Mouse (Mus musculus): Measurements from ENCODE around the gene Prkrip1. TPM values are rescaled to one million over a fixed set of nuclear protein-coding genes. Genes with fewer than 3 reads are reported as not detected.
A peak's percentile ranks its signal among the peaks of the same experiment; 100 is the strongest.

Prkrip1 gene
- polyA plus RNA-seq, 1 experiment from 2014 or later, result 52.2 TPM

DNA sequence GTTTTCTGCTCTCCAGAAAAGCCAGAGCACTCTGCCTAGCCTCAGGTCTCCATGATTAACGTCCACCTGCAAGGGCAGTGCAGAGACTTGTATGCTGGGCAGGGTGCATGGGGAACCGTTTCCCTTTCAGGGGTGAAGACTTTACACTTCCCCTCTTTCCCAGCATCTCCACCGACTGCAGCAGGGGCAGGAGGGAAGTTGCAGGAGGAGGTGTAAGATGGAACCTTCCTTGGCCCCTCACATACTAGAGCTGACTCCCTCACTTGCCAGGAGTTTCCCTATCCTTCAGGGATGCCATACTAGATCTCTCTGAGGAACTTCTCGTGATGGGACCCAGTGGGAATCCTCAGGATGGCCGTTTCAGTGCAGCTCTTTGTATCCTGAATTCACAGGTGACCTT is 11.8 kb upstream of the Prkrip1 start:
- no peaks in the 10 kb centered on the region for H3K27me3 ChIP-seq
- no peaks in the 10 kb centered on the region for H3K9me3 ChIP-seq (replicated peaks)
- H3K9ac ChIP-seq, result no peak overlapping the region
- WGBS, result 72% methylated on average over 5 of the region's 5 CpGs
- H3K4me3 ChIP-seq (replicated peaks), result no peak overlapping the region
- H3K4me2 ChIP-seq (replicated peaks), result no peak overlapping the region
- H3K27ac ChIP-seq (replicated peaks), result no peak overlapping the region
- H3K4me1 ChIP-seq, result no peaks in the 10 kb centered on the region
- no peaks in the 10 kb centered on the region for H3K36me3 ChIP-seq
- ATAC-seq (ENCODE audit: insufficient number of reproducible peaks, low FRiP score, low TSS enrichment, low read depth), result no peak

GRCm38 (mm10) chr5:136201832-136202231 is 3.1 kb upstream of the Prkrip1 start:
- no peak for ATAC-seq (ENCODE audit: insufficient number of reproducible peaks, low FRiP score, low TSS enrichment, low read depth)
- no peak overlapping the region for H3K4me3 ChIP-seq (replicated peaks)
- H3K27me3 ChIP-seq, result no peaks in the 10 kb centered on the region
- no peak overlapping the region for H3K9ac ChIP-seq
- WGBS, result 26% methylated on average over 7 of the region's 7 CpGs
- H3K4me1 ChIP-seq, result peaks cover 11% of the 10 kb centered on the region
- peaks cover 4% of the 10 kb centered on the region for H3K36me3 ChIP-seq
- no peaks in the 10 kb centered on the region for H3K9me3 ChIP-seq (replicated peaks)
- H3K4me2 ChIP-seq (replicated peaks), result no peak overlapping the region
- H3K27ac ChIP-seq (replicated peaks), result no peak overlapping the region

- no peak for ATAC-seq (ENCODE audit: insufficient number of reproducible peaks, low FRiP score, low TSS enrichment, low read depth)
- 27% methylated on average over 11 of the region's 11 CpGs for WGBS
These were observed 763 bp upstream of the Prkrip1 start for GRCm38 (mm10) chr5:136199526-136199925.

DNA sequence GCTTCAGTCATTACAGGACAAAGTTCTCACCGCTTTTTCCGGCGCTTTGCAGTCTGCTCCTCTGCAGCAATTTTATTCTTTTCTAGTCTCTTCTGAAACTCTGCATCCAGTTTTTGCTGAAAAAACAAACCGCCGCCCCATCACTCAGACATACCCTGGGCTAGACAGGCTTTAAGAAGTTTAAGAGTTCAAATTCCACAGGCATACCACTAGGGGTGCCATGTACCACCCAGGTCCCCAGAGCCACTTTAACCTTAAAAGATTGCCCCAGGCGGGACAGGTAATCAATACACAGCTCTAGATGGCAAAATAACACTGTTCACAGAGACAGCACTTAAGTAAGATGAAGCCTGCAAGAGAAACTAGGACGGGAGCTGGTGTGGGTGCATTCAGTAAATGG is 6.9 kb downstream of the Prkrip1 start:
- Histone ChIP-seq H3K4me2 (replicated peaks) (no peak overlapping the region), H3K27ac (replicated peaks) (no peak overlapping the region), H3K4me1 (no peaks in the 10 kb centered on the region), H3K36me3 (peaks cover 86% of the 10 kb centered on the region), H3K27me3 (no peaks in the 10 kb centered on the region), H3K9me3 (replicated peaks) (no peaks in the 10 kb centered on the region), H3K4me3 (replicated peaks) (no peak overlapping the region), H3K9ac (no peak overlapping the region)
- ATAC-seq (ENCODE audit: insufficient number of reproducible peaks, low FRiP score, low TSS enrichment, low read depth), result no peak
- 80% methylated on average over 7 of the region's 7 CpGs for WGBS

More at GRCm38 (mm10) chr5:136199526-136199925, 763 bp upstream of the Prkrip1 start:
- Histone ChIP-seq H3K36me3 (peaks cover 27% of the 10 kb centered on the region), H3K4me2 (replicated peaks) (peak overlapping the region; percentile 85), H3K4me3 (replicated peaks) (peak overlapping the region; percentile 95), H3K4me1 (peaks cover 11% of the 10 kb centered on the region), H3K9me3 (replicated peaks) (no peaks in the 10 kb centered on the region), H3K9ac (no peak overlapping the region), H3K27me3 (no peaks in the 10 kb centered on the region), H3K27ac (replicated peaks) (peak overlapping the region; percentile 82; the same call in 1 of the 2 replicates)

GRCm38 (mm10) chr5:136186723-136187122 is 12.0 kb downstream of the Prkrip1 start:
- Histone ChIP-seq H3K9ac (no peak overlapping the region), H3K4me2 (replicated peaks) (no peak overlapping the region), H3K27ac (replicated peaks) (no peak overlapping the region), H3K4me3 (replicated peaks) (no peak overlapping the region), H3K36me3 (peaks cover 68% of the 10 kb centered on the region), H3K4me1 (no peaks in the 10 kb centered on the region), H3K27me3 (no peaks in the 10 kb centered on the region), H3K9me3 (replicated peaks) (no peaks in the 10 kb centered on the region)
- no peak for ATAC-seq (ENCODE audit: insufficient number of reproducible peaks, low FRiP score, low TSS enrichment, low read depth)
- 31% methylated on average over 4 of the region's 4 CpGs for WGBS

GRCm38 (mm10) chr5:136183766-136184165 is 15.0 kb downstream of the Prkrip1 start:
- peaks cover 74% of the 10 kb centered on the region for H3K36me3 ChIP-seq
- no peaks in the 10 kb centered on the region for H3K4me1 ChIP-seq
- H3K9me3 ChIP-seq (replicated peaks), result no peaks in the 10 kb centered on the region
- H3K9ac ChIP-seq, result no peak overlapping the region
- no peak for ATAC-seq (ENCODE audit: insufficient number of reproducible peaks, low FRiP score, low TSS enrichment, low read depth)
- H3K27ac ChIP-seq (replicated peaks), result no peak overlapping the region
- no peak overlapping the region for H3K4me3 ChIP-seq (replicated peaks)
- 91% methylated on average over 7 of the region's 7 CpGs for WGBS
- H3K27me3 ChIP-seq, result no peaks in the 10 kb centered on the region
- no peak overlapping the region for H3K4me2 ChIP-seq (replicated peaks)

GRCm38 (mm10) chr5:136182830-136183229 is 15.9 kb downstream of the Prkrip1 start:
- H3K27ac ChIP-seq (replicated peaks), result no peak overlapping the region
- no peaks in the 10 kb centered on the region for H3K4me1 ChIP-seq
- no peak overlapping the region for H3K4me2 ChIP-seq (replicated peaks)
- ATAC-seq (ENCODE audit: insufficient number of reproducible peaks, low FRiP score, low TSS enrichment, low read depth), result no peak
- no peaks in the 10 kb centered on the region for H3K27me3 ChIP-seq
- no peak overlapping the region for H3K4me3 ChIP-seq (replicated peaks)
- 95% methylated on average over 4 of the region's 4 CpGs for WGBS
- peaks cover 73% of the 10 kb centered on the region for H3K36me3 ChIP-seq
- no peaks in the 10 kb centered on the region for H3K9me3 ChIP-seq (replicated peaks)
- H3K9ac ChIP-seq, result no peak overlapping the region

GRCm38 (mm10) chr5:136182049-136182448 is 16.7 kb downstream of the Prkrip1 start:
- H3K9ac ChIP-seq, result no peak overlapping the region
- no peak overlapping the region for H3K4me2 ChIP-seq (replicated peaks)
- no peak overlapping the region for H3K27ac ChIP-seq (replicated peaks)
- H3K9me3 ChIP-seq (replicated peaks), result no peaks in the 10 kb centered on the region
- peaks cover 69% of the 10 kb centered on the region for H3K36me3 ChIP-seq
- no peak for ATAC-seq (ENCODE audit: insufficient number of reproducible peaks, low FRiP score, low TSS enrichment, low read depth)
- no peak overlapping the region for H3K4me3 ChIP-seq (replicated peaks)
- H3K4me1 ChIP-seq, result no peaks in the 10 kb centered on the region
- 88% methylated on average over 6 of the region's 6 CpGs for WGBS
- no peaks in the 10 kb centered on the region for H3K27me3 ChIP-seq

GRCm38 (mm10) chr5:136181197-136181596 is 17.6 kb downstream of the Prkrip1 start:
- Histone ChIP-seq H3K27ac (replicated peaks) (no peak overlapping the region), H3K27me3 (no peaks in the 10 kb centered on the region), H3K9me3 (replicated peaks) (no peaks in the 10 kb centered on the region), H3K9ac (no peak overlapping the region), H3K36me3 (peaks cover 65% of the 10 kb centered on the region), H3K4me3 (replicated peaks) (no peak overlapping the region), H3K4me1 (no peaks in the 10 kb centered on the region), H3K4me2 (replicated peaks) (no peak overlapping the region)
- ATAC-seq (ENCODE audit: insufficient number of reproducible peaks, low FRiP score, low TSS enrichment, low read depth), result no peak
- WGBS, result 88% methylated on average over 6 of the region's 6 CpGs

DNA sequence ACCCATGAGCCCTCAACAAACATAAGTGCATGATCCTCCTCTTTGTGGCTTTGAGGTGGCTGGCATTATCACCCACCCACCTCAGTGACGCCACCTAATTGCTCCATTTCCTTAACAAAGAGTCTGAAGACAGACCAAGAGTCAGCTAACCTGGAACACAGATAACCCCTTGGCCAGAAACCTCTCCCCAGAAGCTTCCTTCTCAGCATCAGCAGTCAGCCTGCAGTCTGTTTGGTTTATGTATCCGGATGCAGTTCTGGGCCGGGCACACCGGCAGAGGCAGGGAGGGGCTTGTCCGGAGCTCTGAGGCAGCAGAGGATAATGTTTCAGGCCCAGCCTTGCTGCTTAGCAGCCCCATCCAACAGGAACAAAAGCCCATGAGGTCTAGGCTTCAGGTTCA is 19.2 kb downstream of the Prkrip1 start:
- H3K27ac ChIP-seq (replicated peaks), result no peak overlapping the region
- no peak for ATAC-seq (ENCODE audit: insufficient number of reproducible peaks, low FRiP score, low TSS enrichment, low read depth)
- no peaks in the 10 kb centered on the region for H3K9me3 ChIP-seq (replicated peaks)
- H3K4me3 ChIP-seq (replicated peaks), result no peak overlapping the region
- no peak overlapping the region for H3K9ac ChIP-seq
- H3K4me1 ChIP-seq, result no peaks in the 10 kb centered on the region
- no peak overlapping the region for H3K4me2 ChIP-seq (replicated peaks)
- H3K36me3 ChIP-seq, result peaks cover 55% of the 10 kb centered on the region
- 64% methylated on average over 5 of the region's 5 CpGs for WGBS
- H3K27me3 ChIP-seq, result no peaks in the 10 kb centered on the region

DNA sequence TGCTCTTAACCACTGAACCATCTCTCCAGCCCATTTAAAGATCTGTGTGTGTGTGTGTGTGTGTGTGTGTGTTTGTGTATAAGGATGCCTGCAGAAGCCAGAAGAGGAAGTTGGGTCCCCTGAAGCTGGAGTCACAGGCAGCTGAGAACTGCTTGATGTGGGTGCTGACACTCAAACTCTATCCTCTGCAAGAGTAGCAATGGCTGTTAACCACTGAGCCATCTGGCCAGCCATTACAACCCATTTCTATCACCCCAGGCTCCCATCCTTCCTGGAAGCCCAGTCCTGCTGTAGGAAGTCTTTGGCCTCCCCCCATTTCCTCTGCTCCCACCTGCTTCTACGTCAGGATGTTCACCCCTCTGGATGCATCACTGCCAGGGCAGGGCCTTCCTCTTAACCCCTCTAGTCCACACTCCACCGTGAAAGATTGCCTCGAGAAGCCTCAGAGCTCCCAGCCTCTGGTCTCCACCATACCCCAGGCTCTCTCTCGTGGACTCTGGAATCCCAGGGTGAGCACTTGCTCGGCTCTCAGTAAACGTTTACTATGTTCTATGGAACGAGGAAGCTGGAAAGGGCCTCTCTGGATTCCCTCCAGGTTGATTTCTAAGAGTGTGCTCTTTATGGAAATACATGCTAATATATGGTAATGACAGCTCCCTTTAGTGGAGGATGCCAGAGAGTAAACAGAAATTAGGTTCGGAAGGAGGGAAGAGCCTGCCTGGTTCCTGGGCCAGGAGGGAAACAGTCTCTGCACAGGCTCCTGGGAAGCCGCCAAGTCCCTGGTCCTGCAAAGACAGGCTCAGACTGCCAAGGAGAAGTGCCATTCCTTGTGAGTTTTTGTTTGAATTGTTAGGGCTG is 24.9 kb downstream of the Prkrip1 start:
- Histone ChIP-seq H3K4me2 (replicated peaks) (no peak overlapping the region; the same call in 1 of the 2 replicates), H3K27me3 (no peaks in the 10 kb centered on the region), H3K4me3 (replicated peaks) (no peak overlapping the region), H3K4me1 (peaks cover 30% of the 10 kb centered on the region), H3K27ac (replicated peaks) (peak overlapping the region; percentile 75), H3K9ac (no peak overlapping the region), H3K9me3 (replicated peaks) (no peaks in the 10 kb centered on the region), H3K36me3 (peaks cover 9% of the 10 kb centered on the region)
- ATAC-seq (ENCODE audit: insufficient number of reproducible peaks, low FRiP score, low TSS enrichment, low read depth), result 0 out of 2 replicates have a peak, but pooled peaks have one; percentile 13
- 28% methylated on average over 9 of the region's 9 CpGs for WGBS

GRCm38 (mm10) chr5:136172939-136173338 is 25.8 kb downstream of the Prkrip1 start:
- WGBS, result 74% methylated on average over 9 of the region's 9 CpGs
- H3K9me3 ChIP-seq (replicated peaks), result no peaks in the 10 kb centered on the region; the same call in 1 of the 2 replicates
- H3K4me1 ChIP-seq, result peaks cover 30% of the 10 kb centered on the region
- ATAC-seq (ENCODE audit: insufficient number of reproducible peaks, low FRiP score, low TSS enrichment, low read depth), result no peak
- H3K27me3 ChIP-seq, result no peaks in the 10 kb centered on the region
- no peak overlapping the region for H3K27ac ChIP-seq (replicated peaks)
- H3K9ac ChIP-seq, result no peak overlapping the region
- no peak overlapping the region for H3K4me2 ChIP-seq (replicated peaks)
- no peak overlapping the region for H3K4me3 ChIP-seq (replicated peaks)
- peaks cover 4% of the 10 kb centered on the region for H3K36me3 ChIP-seq
